Mouse (Mus musculus) monocyte, adult 5-6 weeks (primary cell): ENCODE results near the gene Ttk. TPM values are rescaled to one million over a fixed set of nuclear protein-coding genes. Genes with fewer than 3 reads are reported as not detected.

Experiments
- ATAC-seq: fragments of 153-309, 156-312 bp; replicated peaks from 2 replicates; pipeline ENCODE4 v1.8.0; 2017; ENCODE audit warnings: mild to moderate bottlenecking; ENCODE audit not compliant: low TSS enrichment, insufficient number of reproducible peaks, severe bottlenecking, poor library complexity, low FRiP score
- total RNA-seq: library from RNA; stranded (forward); fragments of 200-1000, 200-491, 200-594 nt; gene quantifications from 3 replicates; pipeline ENCODE4 v1.2.3, GENCODE M21; 2017

Ttk gene
- total RNA-seq, 1 experiment from 2014 or later: not detected

DNA sequence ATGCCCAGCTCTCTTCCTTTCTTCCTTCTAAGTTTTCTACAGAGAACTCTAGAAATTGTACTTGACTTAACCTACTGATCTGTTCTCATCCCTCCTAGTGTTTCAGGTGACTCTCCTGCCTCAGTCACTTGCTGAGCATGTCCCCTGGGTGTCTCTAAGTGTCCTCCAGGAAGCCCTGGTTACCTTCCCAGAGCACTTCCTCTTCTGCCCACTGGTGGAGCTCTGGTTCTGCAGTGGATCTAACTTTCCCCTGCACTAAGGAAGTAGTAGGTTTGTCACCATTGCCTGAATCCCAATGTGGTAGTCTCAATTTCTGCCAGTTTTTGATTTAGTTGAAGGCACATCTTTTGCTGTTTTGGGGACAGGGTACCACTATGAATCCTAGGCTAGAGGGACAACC lies 51.7 kb downstream of the Ttk start:
- ATAC-seq: no peak

DNA sequence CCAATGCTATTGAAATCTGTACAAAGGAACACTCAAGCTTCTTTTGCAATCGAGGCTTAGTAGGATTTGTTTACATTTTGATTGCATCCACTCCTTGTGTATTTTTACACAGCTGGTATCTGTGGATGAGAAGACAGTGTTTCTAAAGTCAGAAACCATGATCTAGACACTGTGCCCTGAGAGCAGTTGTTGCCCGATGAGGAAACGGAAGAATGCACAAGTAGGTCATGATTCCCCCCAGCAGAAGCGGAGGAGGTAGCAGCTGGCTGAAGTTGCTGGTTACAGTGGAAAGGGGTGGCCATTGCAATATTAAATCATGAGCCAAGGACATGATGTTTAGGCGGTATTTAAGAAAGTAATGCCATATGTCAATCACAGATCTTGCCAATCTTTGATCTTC lies 53.7 kb downstream of the Ttk start:
- no peak for ATAC-seq

GRCm38 (mm10) chr9:83893073-83893472 lies 58.6 kb downstream of the Ttk start:
- ATAC-seq: no peak

GRCm38 (mm10) chr9:83893767-83894330 lies 59.4 kb downstream of the Ttk start:
- ATAC-seq: no peak

- ATAC-seq: no peak
These were observed 67.6 kb downstream of the Ttk start for GRCm38 (mm10) chr9:83902086-83902485.

DNA sequence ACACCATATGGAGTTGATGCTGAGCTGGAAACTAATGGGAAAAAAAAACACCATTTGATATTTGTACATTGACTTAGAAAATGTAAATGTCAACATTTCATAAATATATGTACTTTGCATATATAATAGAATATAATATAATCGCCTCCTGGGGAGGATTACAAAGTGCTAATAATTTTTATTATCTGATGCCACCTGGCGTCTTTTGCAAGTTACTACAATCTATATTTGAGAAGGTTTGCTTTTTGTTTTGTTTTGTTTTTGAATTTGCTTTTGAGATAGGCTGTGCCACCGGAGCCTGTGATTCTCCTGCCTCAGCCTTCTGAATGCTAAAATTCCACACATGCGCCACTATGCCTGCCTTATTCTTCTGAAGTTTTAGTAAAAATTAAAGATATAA lies 71.3 kb downstream of the Ttk start:
- ATAC-seq: no peak

- ATAC-seq: no peak
These were observed 72.5 kb downstream of the Ttk start for GRCm38 (mm10) chr9:83907017-83907416.

- no peak for ATAC-seq
These were observed 75.3 kb downstream of the Ttk start for GRCm38 (mm10) chr9:83909836-83910235.

- no peak for ATAC-seq
These were observed 76.4 kb downstream of the Ttk start for GRCm38 (mm10) chr9:83910926-83911325.

Other genes starting within 250 kb of the Ttk start
- gene Elovl4, start 28.4 kb upstream of the Ttk start, total RNA-seq: not detected in 3 replicates
- gene Bckdhb, start 90.5 kb downstream of the Ttk start, total RNA-seq: 3.7 to 12.0 TPM (median 11.7 TPM) in 3 replicates